Mouse (Mus musculus) macrophage (primary cell): ENCODE measurements at regions not wholly inside any gene's neighbourhood (a gene's known extent, or its start where the extent isn't known, plus 50 kb on each side); places are given as distances from the start of the nearest gene placed in this dataset.

ENCODE experiments used
- H3K27ac ChIP-seq: fragments of 350-480 bp; formaldehyde crosslinking; 2 replicates; pipeline ENCODE4 v1.9.0; 2021
- H3K36me3 ChIP-seq: fragments of 350-480 bp; formaldehyde crosslinking; 2 replicates; pipeline ENCODE4 v1.9.0; 2021; ENCODE audit errors: inconsistent target
- H3K4me3 ChIP-seq: fragments of 350-480 bp; formaldehyde crosslinking; 2 replicates; pipeline ENCODE4 v1.9.0; 2021; ENCODE audit errors: inconsistent target
- H3K79me2 ChIP-seq: fragments of 350-480 bp; formaldehyde crosslinking; 2 replicates; pipeline ENCODE4 v1.9.0; 2021; ENCODE audit errors: inconsistent target
- WGBS: methylation state at CpG from one replicate; pipeline ENCODE4 v1.1.7; 2026; ENCODE audit warnings: inconsistent platforms; ENCODE audit not compliant: missing documents; 5-methylcytosine and 5-hydroxymethylcytosine counted together

DNA sequence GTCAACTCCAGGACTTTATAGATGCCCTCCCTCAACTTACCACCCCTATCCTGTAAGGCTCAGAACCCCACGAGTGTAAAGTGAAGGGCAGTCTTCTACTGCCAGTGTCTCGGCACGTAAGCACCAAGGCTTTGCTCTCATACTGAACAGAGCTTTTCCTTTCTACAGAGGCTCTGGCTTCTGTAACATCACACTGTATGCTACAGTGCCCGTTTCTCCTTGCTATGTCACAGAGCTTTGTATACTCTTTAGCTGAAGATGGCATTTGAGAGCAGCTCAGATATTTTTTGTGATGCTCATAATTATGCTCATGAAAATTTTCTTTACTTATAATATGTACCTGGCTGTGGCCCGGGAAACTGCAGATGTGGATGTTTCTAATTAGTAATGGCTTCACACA lies 53.2 kb upstream of the Gpc5 start:
- no peaks in the 10 kb centered on the region for H3K36me3 ChIP-seq
- WGBS = 86% methylated on average over 4 of the region's 5 CpGs
- H3K4me3 ChIP-seq = no peak overlapping the region
- H3K27ac ChIP-seq = no peak overlapping the region
- peaks cover 16% of the 10 kb centered on the region for H3K79me2 ChIP-seq

- Histone ChIP-seq H3K79me2 (peaks cover 22% of the 10 kb centered on the region), H3K36me3 (no peaks in the 10 kb centered on the region), H3K4me3 (no peak overlapping the region), H3K27ac (no peak overlapping the region)
- WGBS = 61% methylated on average over 5 of the region's 5 CpGs
These were observed 52.5 kb upstream of the Gpc5 start for GRCm38 (mm10) chr14:115039524-115039923.

DNA sequence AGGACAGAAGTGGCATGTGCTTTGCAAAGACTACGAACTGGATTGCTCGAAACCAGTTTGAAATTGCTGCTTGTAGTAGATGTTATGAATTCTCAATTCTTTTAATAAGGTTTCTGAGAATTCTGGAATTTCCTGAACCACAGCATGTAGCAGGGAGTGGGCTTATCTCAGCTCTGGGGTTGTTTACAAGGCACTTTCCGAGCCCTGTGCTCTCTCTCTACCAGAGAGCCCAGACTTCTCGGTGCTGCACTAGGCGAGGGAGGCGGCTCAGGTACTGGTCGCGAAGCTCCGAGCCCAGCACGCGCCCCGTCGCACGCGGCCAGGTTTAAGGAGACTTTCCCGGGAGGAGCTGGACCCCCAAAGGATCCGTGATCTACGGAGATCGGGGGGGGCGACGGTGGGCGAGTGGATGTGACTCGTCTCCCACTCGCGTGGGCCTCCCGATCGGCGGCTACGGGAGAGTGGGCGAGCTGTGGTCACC lies 51.9 kb upstream of the Gpc5 start:
- H3K4me3 ChIP-seq = peak overlapping the region; percentile 11; the same call in 1 of the 2 replicates
- WGBS = 2% methylated on average over 29 of the region's 30 CpGs
- H3K27ac ChIP-seq = no peak overlapping the region
- no peaks in the 10 kb centered on the region for H3K36me3 ChIP-seq
- peaks cover 22% of the 10 kb centered on the region for H3K79me2 ChIP-seq

DNA sequence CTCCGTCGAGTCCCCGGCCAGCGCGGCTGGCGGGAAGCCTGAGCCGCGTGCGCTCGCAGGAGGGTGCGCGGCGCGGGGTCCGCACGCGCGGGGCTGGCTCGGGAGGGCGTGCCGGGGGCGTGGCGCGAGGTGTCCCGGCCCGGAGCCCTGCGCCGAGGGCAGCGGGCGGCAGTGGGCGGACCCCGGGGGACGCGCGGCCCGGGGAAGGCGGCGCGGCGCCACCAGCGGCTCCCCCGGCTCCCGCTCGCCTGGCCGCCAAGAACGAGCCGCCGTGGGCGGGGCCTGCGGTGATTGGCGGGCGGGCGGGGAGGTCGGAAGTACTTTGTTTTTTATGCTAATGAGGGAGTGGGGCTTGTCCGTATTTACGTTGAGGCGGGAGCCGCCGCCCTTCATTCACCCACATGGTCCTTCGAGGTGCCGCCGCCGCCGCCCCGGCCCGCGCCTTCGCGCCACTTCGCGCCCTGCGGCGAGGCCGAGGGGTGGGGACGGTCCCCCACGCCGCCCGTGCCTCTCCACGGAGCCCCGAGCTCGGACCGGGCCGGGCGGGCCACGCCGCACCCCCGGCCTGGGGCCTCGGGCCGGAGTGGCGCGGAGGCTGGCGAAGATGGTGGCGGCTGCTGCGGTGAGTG lies 51.3 kb upstream of the Gpc5 start:
- H3K27ac ChIP-seq = no peak overlapping the region

GRCm38 (mm10) chr14:115041336-115042054 lies 50.5 kb upstream of the Gpc5 start:
- no peak overlapping the region for H3K4me3 ChIP-seq
- 0 out of 2 replicates have a peak, but pooled peaks cover under 1% of the 10 kb centered on the region for H3K36me3 ChIP-seq
- no peak overlapping the region for H3K27ac ChIP-seq
- H3K79me2 ChIP-seq = peaks cover 22% of the 10 kb centered on the region
- under 1% methylated on average over 35 of the region's 126 CpGs for WGBS

More for the DNA sequence above, 51.3 kb upstream of the Gpc5 start:
- Histone ChIP-seq H3K79me2 (peaks cover 22% of the 10 kb centered on the region), H3K36me3 (no peaks in the 10 kb centered on the region), H3K4me3 (no peak overlapping the region)
- 0% methylated on average over 74 of the region's 94 CpGs for WGBS

DNA sequence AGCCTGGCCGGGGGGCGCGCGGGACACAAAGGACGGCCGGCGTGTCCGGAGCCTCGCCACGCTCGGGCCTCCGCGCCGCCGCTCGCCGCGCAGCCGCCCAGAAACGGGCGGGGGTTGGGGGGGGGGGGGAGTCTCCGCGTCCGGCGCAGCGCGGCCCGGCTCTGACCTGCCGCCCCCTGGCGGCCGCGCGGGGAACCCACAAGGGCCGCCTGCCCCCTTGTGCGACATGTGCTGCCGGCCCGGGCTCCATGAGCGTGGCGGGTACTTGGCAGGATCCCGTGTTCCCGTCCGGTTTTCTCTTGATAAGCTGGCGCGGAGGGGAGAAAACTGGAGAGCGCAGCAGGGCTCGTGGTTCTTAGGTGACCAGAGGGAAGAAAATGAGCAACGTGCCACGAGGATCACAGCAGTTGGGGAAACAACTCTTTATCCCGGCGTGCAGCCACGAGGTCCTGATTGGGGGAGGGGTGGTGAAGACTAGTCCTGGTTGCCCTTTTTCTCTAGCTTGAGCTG lies 49.9 kb upstream of the Gpc5 start:
- 1% methylated on average over 42 of the region's 51 CpGs for WGBS
- H3K4me3 ChIP-seq = peak overlapping the region; percentile 43
- H3K27ac ChIP-seq = 0 out of 2 replicates have a peak overlapping the region, but pooled peaks have one; percentile 8

More for the DNA sequence above, 49.9 kb upstream of the Gpc5 start:
- peaks cover 22% of the 10 kb centered on the region for H3K79me2 ChIP-seq
- H3K36me3 ChIP-seq = 0 out of 2 replicates have a peak, but pooled peaks cover 5% of the 10 kb centered on the region
